Mouse (Mus musculus) limb, embryonic 11.5 days (tissue): ENCODE measurements around the gene Dok7. TPM values are rescaled to one million over a fixed set of nuclear protein-coding genes. Genes with fewer than 3 reads are reported as not detected.

ENCODE experiments used
- ATAC-seq: fragments of 200-750 bp; cut with Nextera tagmentation; 2 replicates; pipeline ENCODE4 v1.8.0; 2017; ENCODE audit warnings: low read depth; ENCODE audit not compliant: insufficient number of reproducible peaks, low FRiP score, low TSS enrichment
- DNase-seq: peaks from one replicate; pipeline ENCODE4 v3.0.0-alpha.2; 2015; ENCODE audit warnings: low spot score
- H3K27ac ChIP-seq: fragments of 300-500 bp; sonication (generic); replicated peaks from 2 replicates; pipeline ENCODE4 v1.5.1; 2014; ENCODE audit warnings: low read depth, mild to moderate bottlenecking, low read length
- H3K27me3 ChIP-seq: fragments of 300-500 bp; sonication (generic); 2 replicates; pipeline ENCODE4 v1.6.1; 2014; ENCODE audit warnings: mild to moderate bottlenecking, low read length, mixed read lengths; ENCODE audit not compliant: control insufficient read depth, insufficient read depth
- H3K36me3 ChIP-seq: fragments of 300-500 bp; sonication (generic); 2 replicates; pipeline ENCODE4 v1.6.1; 2014; ENCODE audit warnings: mild to moderate bottlenecking, low read length, moderate library complexity, mixed read lengths; ENCODE audit not compliant: control insufficient read depth, insufficient read depth
- H3K4me1 ChIP-seq: fragments of 300-500 bp; sonication (generic); 2 replicates; pipeline ENCODE4 v1.6.1; 2014; ENCODE audit warnings: low read length, mixed read lengths; ENCODE audit not compliant: control insufficient read depth, insufficient read depth
- H3K4me2 ChIP-seq: fragments of 300-500 bp; sonication (generic); 2 replicates; pipeline ENCODE4 v1.6.1; 2014; ENCODE audit warnings: low read depth, mild to moderate bottlenecking, moderate library complexity; ENCODE audit not compliant: severe bottlenecking
- H3K4me3 ChIP-seq: fragments of 300-500 bp; sonication (generic); 2 replicates; pipeline ENCODE4 v1.5.1; 2014; ENCODE audit warnings: low read depth, low read length
- H3K9ac ChIP-seq: fragments of 300-500 bp; sonication (generic); 2 replicates; pipeline ENCODE4 v1.6.1; 2014; ENCODE audit warnings: mild to moderate bottlenecking, low read length
- H3K9me3 ChIP-seq: fragments of 300-500 bp; sonication (generic); 2 replicates; pipeline ENCODE4 v1.6.1; 2016; ENCODE audit warnings: low read length; ENCODE audit not compliant: control insufficient read depth
- WGBS: fragments of 180-500 bp; shearing (Covaris S2); extraction: QIAGEN DNeasy Blood & Tissue Kit; methylation state at CpG from one replicate; pipeline ENCODE4 v1.1.7; 2014; 5-methylcytosine and 5-hydroxymethylcytosine counted together
- polyA plus RNA-seq: library from polyadenylated mRNA; unstranded; fragments of >200 nt; fragmentation: Nextera tagmentation; extraction: Ambion mirVana; gene quantifications from 2 replicates; pipeline ENCODE4 v1.2.1, GENCODE M21; 2014

Dok7 gene
- 0.45 and 0.48 TPM in 2 replicates for polyA plus RNA-seq

GRCm38 (mm10) chr5:35056604-35057432, at the start of gene Dok7:
TSS of gene Dok7 (plus strand) at chr5:35056766.
- ATAC-seq (peak; percentile 44; the same call in 1 of the 2 replicates), DNase-seq (peak; percentile 47)
- Histone ChIP-seq H3K27ac (no peak within 1 kb of the TSS), H3K4me3 (peak within 1 kb of the TSS; percentile 51), H3K4me1 (no peaks in the 10 kb centered on the region), H3K9ac (peak within 1 kb of the TSS; percentile 56), H3K4me2 (peak within 1 kb of the TSS; percentile 97), H3K9me3 (no peaks in the 10 kb centered on the region), H3K27me3 (peaks cover 37% of the 10 kb centered on the region), H3K36me3 (no peaks in the 10 kb centered on the region)
- WGBS, result 1% methylated on average over 56 of the region's 74 CpGs

GRCm38 (mm10) chr5:35009163-35009562, 47.4 kb upstream of the Dok7 start:
- Histone ChIP-seq H3K4me3 (no peak overlapping the region), H3K27me3 (no peaks in the 10 kb centered on the region), H3K36me3 (no peaks in the 10 kb centered on the region; the same call in 1 of the 2 replicates), H3K4me2 (no peak overlapping the region), H3K9me3 (no peaks in the 10 kb centered on the region), H3K9ac (no peak overlapping the region), H3K27ac (no peak overlapping the region), H3K4me1 (no peaks in the 10 kb centered on the region)
- DNase-seq (no peak), ATAC-seq (no peak)
- WGBS, result 93% methylated on average over 4 of the region's 4 CpGs

GRCm38 (mm10) chr5:35010656-35011055, 45.9 kb upstream of the Dok7 start:
- Histone ChIP-seq H3K4me3 (no peak overlapping the region), H3K9ac (no peak overlapping the region), H3K9me3 (no peaks in the 10 kb centered on the region), H3K4me1 (no peaks in the 10 kb centered on the region), H3K4me2 (no peak overlapping the region), H3K27ac (no peak overlapping the region), H3K36me3 (peaks cover 3% of the 10 kb centered on the region; the same call in 1 of the 2 replicates), H3K27me3 (no peaks in the 10 kb centered on the region)
- DNase-seq (no peak), ATAC-seq (no peak)
- 91% methylated on average over 5 of the region's 5 CpGs for WGBS

- no peak overlapping the region for H3K27ac ChIP-seq
- H3K9me3 ChIP-seq, result no peaks in the 10 kb centered on the region
- no peak overlapping the region for H3K4me2 ChIP-seq
- no peak overlapping the region for H3K9ac ChIP-seq
- no peaks in the 10 kb centered on the region for H3K27me3 ChIP-seq
- 96% methylated on average over 6 of the region's 6 CpGs for WGBS
- H3K4me1 ChIP-seq, result no peaks in the 10 kb centered on the region
- ATAC-seq (no peak), DNase-seq (no peak)
- no peak overlapping the region for H3K4me3 ChIP-seq
- peaks cover 3% of the 10 kb centered on the region; the same call in 1 of the 2 replicates for H3K36me3 ChIP-seq
Observed at GRCm38 (mm10) chr5:35011156-35011923, 45.2 kb upstream of the Dok7 start.

- H3K4me2 ChIP-seq, result no peak overlapping the region
- H3K36me3 ChIP-seq, result peaks cover 3% of the 10 kb centered on the region; the same call in 1 of the 2 replicates
- H3K9me3 ChIP-seq, result no peaks in the 10 kb centered on the region
- H3K9ac ChIP-seq, result no peak overlapping the region
- 77% methylated on average over 6 of the region's 6 CpGs for WGBS
- no peak overlapping the region for H3K4me3 ChIP-seq
- H3K27ac ChIP-seq, result no peak overlapping the region
- peaks cover 6% of the 10 kb centered on the region; the same call in 1 of the 2 replicates for H3K4me1 ChIP-seq
- no peak for DNase-seq
- no peak for ATAC-seq
- H3K27me3 ChIP-seq, result no peaks in the 10 kb centered on the region
Observed at GRCm38 (mm10) chr5:35014036-35014435, 42.5 kb upstream of the Dok7 start.

GRCm38 (mm10) chr5:35019673-35020300, 36.8 kb upstream of the Dok7 start:
- Histone ChIP-seq H3K4me2 (no peak overlapping the region), H3K9me3 (no peaks in the 10 kb centered on the region), H3K4me1 (peaks cover 6% of the 10 kb centered on the region; the same call in 1 of the 2 replicates), H3K9ac (no peak overlapping the region), H3K4me3 (no peak overlapping the region), H3K36me3 (peaks cover 4% of the 10 kb centered on the region; the same call in 1 of the 2 replicates), H3K27ac (no peak overlapping the region), H3K27me3 (no peaks in the 10 kb centered on the region)
- DNase-seq, result no peak
- no peak for ATAC-seq
- WGBS, result 90% methylated on average over 9 of the region's 9 CpGs

- Histone ChIP-seq H3K4me3 (no peak overlapping the region), H3K27me3 (no peaks in the 10 kb centered on the region), H3K36me3 (peaks cover 5% of the 10 kb centered on the region; the same call in 1 of the 2 replicates), H3K27ac (no peak overlapping the region), H3K9me3 (no peaks in the 10 kb centered on the region), H3K4me1 (peaks cover 6% of the 10 kb centered on the region; the same call in 1 of the 2 replicates), H3K4me2 (no peak overlapping the region), H3K9ac (no peak overlapping the region)
- DNase-seq (no peak), ATAC-seq (no peak)
- WGBS, result 91% methylated on average over 9 of the region's 9 CpGs
Observed at GRCm38 (mm10) chr5:35020410-35021241, 35.9 kb upstream of the Dok7 start.
